Mouse (Mus musculus): Measurements from ENCODE around the gene Cacna2d1.

DNA sequence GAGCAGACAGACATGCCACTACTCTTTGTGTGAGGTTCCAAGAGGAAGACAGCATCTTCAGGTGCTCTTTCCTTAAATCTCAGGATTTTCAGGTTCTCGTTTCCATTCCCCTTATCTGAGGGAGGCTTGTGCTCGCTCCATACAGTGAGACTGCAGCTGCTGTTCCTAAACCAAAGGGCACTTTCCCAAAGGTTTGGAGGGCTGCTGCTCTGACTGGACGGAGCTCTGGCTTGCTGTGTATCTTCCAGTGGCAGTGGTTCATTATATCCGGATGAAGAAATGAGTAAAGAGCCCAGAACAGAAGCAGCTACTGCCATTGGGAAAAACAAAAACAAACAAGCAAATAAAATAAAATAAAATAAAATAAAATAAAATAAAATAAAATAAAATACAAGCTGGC, 359.3 kb downstream of the Cacna2d1 start:
- TF ChIP-seq CTCF (IDR thresholded peaks at IDR 0.05; ENCODE audit: insufficient read depth, low read depth, low read length), result no peak
- TF ChIP-seq POLR2A (IDR thresholded peaks at IDR 0.05; ENCODE audit: insufficient read depth, low read depth, low read length), result no peak
